Mouse (Mus musculus): ENCODE measurements around the gene Cdc25b. TPM values are rescaled to one million over a fixed set of nuclear protein-coding genes. Genes with fewer than 3 reads are reported as not detected.
"Not testable (repeated sequence)": the region's sequence is repeated elsewhere in the genome, so short reads cannot be mapped to it uniquely, and the experiment has no call there.

Gene Cdc25b
- polyA plus RNA-seq, 1 experiment: 12.9 TPM

- H3K4me1 ChIP-seq (ENCODE audit: control insufficient read depth, insufficient read depth, low read length): peaks cover 3% of the 10 kb centered on the region; the same call in 1 of the 2 replicates
- no peaks in the 10 kb centered on the region for H3K27me3 ChIP-seq (replicated peaks; ENCODE audit: control insufficient read depth, insufficient read depth, low read length)
- H3K36me3 ChIP-seq (ENCODE audit: control insufficient read depth, insufficient read depth, low read length): no peaks in the 10 kb centered on the region
- 30% methylated on average over 5 of the region's 5 CpGs for WGBS
- no peak overlapping the region for H3K4me3 ChIP-seq (ENCODE audit: insufficient read depth, low read depth, low read length)
- H3K27ac ChIP-seq (ENCODE audit: insufficient read depth, low read depth, low read length): no peak overlapping the region
- TF ChIP-seq CTCF (conservative IDR thresholded peaks at IDR 0.05; ENCODE audit: insufficient read depth, insufficient read length, low read depth, low read length): no peak
- TF ChIP-seq POLR2A (IDR thresholded peaks at IDR 0.05; ENCODE audit: low read depth, low read length): no peak
- peak; percentile 37 for DNase-seq
These were observed 35.8 kb downstream of the Cdc25b start for GRCm38 (mm10) chr2:131222562-131222961.

DNA sequence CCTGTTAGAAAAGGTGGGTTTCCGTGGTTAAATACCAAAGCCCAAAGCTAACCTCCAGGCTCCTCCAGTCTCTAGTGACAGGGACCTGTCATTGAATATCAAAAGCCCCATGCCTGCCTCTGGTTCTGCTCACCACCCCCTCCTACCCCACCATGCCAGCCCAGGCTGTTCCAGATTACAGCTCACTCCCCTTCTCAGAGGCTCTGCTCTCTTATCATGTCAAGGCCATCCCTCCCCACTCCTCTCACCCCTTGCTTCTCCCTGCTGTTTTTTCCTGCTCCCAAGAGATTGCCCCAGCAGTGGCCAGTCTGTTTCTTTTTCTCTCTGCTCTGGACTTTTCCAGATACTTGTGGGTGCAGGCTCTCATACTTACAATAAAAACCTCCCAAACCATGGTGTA, 36.8 kb downstream of the Cdc25b start:
- H3K27me3 ChIP-seq (replicated peaks; ENCODE audit: control insufficient read depth, insufficient read depth, low read length): no peaks in the 10 kb centered on the region
- TF ChIP-seq POLR2A (IDR thresholded peaks at IDR 0.05; ENCODE audit: low read depth, low read length): no peak
- TF ChIP-seq CTCF (conservative IDR thresholded peaks at IDR 0.05; ENCODE audit: insufficient read depth, insufficient read length, low read depth, low read length): no peak
- H3K4me3 ChIP-seq (ENCODE audit: insufficient read depth, low read depth, low read length): no peak overlapping the region
- WGBS: 83% methylated on average over 1 of the region's 1 CpGs
- no peak overlapping the region for H3K27ac ChIP-seq (ENCODE audit: insufficient read depth, low read depth, low read length)
- H3K4me1 ChIP-seq (ENCODE audit: control insufficient read depth, insufficient read depth, low read length): peaks cover 3% of the 10 kb centered on the region; the same call in 1 of the 2 replicates
- no peaks in the 10 kb centered on the region for H3K36me3 ChIP-seq (ENCODE audit: control insufficient read depth, insufficient read depth, low read length)
- no peak for DNase-seq

- H3K4me3 ChIP-seq (ENCODE audit: insufficient read depth, low read depth, low read length): no peak overlapping the region
- WGBS: 42% methylated on average over 6 of the region's 6 CpGs
- peak overlapping the region; percentile 87 for H3K27ac ChIP-seq (ENCODE audit: insufficient read depth, low read depth, low read length)
- H3K36me3 ChIP-seq (ENCODE audit: control insufficient read depth, insufficient read depth, low read length): no peaks in the 10 kb centered on the region
- H3K4me1 ChIP-seq (ENCODE audit: control insufficient read depth, insufficient read depth, low read length): peaks cover 3% of the 10 kb centered on the region; the same call in 1 of the 2 replicates
- TF ChIP-seq POLR2A (IDR thresholded peaks at IDR 0.05; ENCODE audit: low read depth, low read length) (no peak), CTCF (conservative IDR thresholded peaks at IDR 0.05; ENCODE audit: insufficient read depth, insufficient read length, low read depth, low read length) (no peak)
- DNase-seq: peak; percentile 87
- H3K27me3 ChIP-seq (replicated peaks; ENCODE audit: control insufficient read depth, insufficient read depth, low read length): no peaks in the 10 kb centered on the region
These were observed 38.4 kb downstream of the Cdc25b start for GRCm38 (mm10) chr2:131225178-131225577.

DNA sequence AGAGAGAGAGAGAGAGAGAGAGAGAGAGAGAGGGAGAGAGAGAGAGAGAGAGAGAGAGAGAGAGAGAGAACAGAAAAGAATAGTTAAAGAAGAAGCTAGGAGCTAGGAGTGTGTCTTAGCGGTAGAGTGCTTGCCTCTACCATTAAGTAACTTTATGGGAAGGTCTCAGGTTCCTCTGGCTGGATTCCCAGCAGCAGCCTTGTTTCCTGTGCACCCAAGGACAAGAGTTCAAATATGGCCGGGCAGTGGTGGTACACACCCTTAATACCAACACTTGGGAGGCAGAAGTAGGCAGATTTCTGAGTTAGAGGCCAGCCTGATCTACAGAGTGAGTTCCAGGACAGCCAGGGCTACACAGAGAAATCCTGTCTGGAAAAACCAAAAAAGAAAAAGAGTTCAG, 39.9 kb downstream of the Cdc25b start:
- not testable (repeated sequence) for H3K27me3 ChIP-seq (replicated peaks; ENCODE audit: control insufficient read depth, insufficient read depth, low read length); H3K4me3 ChIP-seq (ENCODE audit: insufficient read depth, low read depth, low read length); H3K27ac ChIP-seq (ENCODE audit: insufficient read depth, low read depth, low read length); H3K36me3 ChIP-seq (ENCODE audit: control insufficient read depth, insufficient read depth, low read length); H3K4me1 ChIP-seq (ENCODE audit: control insufficient read depth, insufficient read depth, low read length)
- peak; percentile 56 for DNase-seq
- 9% methylated on average over 2 of the region's 2 CpGs for WGBS

- 96% methylated on average over 3 of the region's 3 CpGs for WGBS
- TF ChIP-seq CTCF (conservative IDR thresholded peaks at IDR 0.05; ENCODE audit: insufficient read depth, insufficient read length, low read depth, low read length) (no peak), POLR2A (IDR thresholded peaks at IDR 0.05; ENCODE audit: low read depth, low read length) (no peak)
- Histone ChIP-seq H3K27me3 (replicated peaks; ENCODE audit: control insufficient read depth, insufficient read depth, low read length) (no peaks in the 10 kb centered on the region), H3K27ac (ENCODE audit: insufficient read depth, low read depth, low read length) (no peak overlapping the region), H3K36me3 (ENCODE audit: control insufficient read depth, insufficient read depth, low read length) (no peaks in the 10 kb centered on the region), H3K4me1 (ENCODE audit: control insufficient read depth, insufficient read depth, low read length) (peaks cover 3% of the 10 kb centered on the region; the same call in 1 of the 2 replicates), H3K4me3 (ENCODE audit: insufficient read depth, low read depth, low read length) (no peak overlapping the region)
- DNase-seq: no peak
These were observed 40.5 kb downstream of the Cdc25b start for GRCm38 (mm10) chr2:131227243-131227642.

DNA sequence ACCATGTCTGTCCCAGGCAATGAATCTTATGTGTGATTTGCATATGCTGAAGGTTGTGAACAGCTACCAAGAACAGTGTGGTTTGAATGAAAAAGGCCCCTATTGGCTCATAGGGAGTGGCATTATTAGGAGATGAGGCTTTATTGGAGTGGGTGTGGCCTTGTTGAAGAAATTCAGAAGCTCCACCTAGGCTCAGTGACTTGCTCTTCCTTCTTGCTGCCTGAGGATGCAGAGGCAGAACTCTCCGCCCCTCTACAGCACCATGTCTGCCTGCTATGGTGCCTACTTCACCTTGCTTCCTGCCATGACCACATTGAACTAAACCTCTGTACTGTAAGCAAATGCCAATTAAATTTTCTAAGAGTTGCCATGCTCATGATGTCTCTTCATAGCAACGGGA, 45.8 kb downstream of the Cdc25b start:
- Histone ChIP-seq H3K4me3 (ENCODE audit: insufficient read depth, low read depth, low read length) (no peak overlapping the region), H3K27ac (ENCODE audit: insufficient read depth, low read depth, low read length) (no peak overlapping the region), H3K27me3 (replicated peaks; ENCODE audit: control insufficient read depth, insufficient read depth, low read length) (no peaks in the 10 kb centered on the region), H3K36me3 (ENCODE audit: control insufficient read depth, insufficient read depth, low read length) (no peaks in the 10 kb centered on the region), H3K4me1 (ENCODE audit: control insufficient read depth, insufficient read depth, low read length) (peaks cover 13% of the 10 kb centered on the region)
- TF ChIP-seq POLR2A (IDR thresholded peaks at IDR 0.05; ENCODE audit: low read depth, low read length) (no peak), CTCF (conservative IDR thresholded peaks at IDR 0.05; ENCODE audit: insufficient read depth, insufficient read length, low read depth, low read length) (no peak)
- WGBS: 79% methylated on average over 2 of the region's 2 CpGs
- no peak for DNase-seq

- peak; percentile 77 for TF ChIP-seq POLR2A (IDR thresholded peaks at IDR 0.05; ENCODE audit: low read depth, low read length)
- no peak for TF ChIP-seq CTCF (conservative IDR thresholded peaks at IDR 0.05; ENCODE audit: insufficient read depth, insufficient read length, low read depth, low read length)
- 13% methylated on average over 29 of the region's 29 CpGs for WGBS
- H3K27ac ChIP-seq (ENCODE audit: insufficient read depth, low read depth, low read length): peak within 1 kb of the TSS; percentile 84
- DNase-seq: peak; percentile 99
- H3K27me3 ChIP-seq (replicated peaks; ENCODE audit: control insufficient read depth, insufficient read depth, low read length): no peaks in the 10 kb centered on the region
- peaks cover 13% of the 10 kb centered on the region for H3K4me1 ChIP-seq (ENCODE audit: control insufficient read depth, insufficient read depth, low read length)
- H3K36me3 ChIP-seq (ENCODE audit: control insufficient read depth, insufficient read depth, low read length): no peaks in the 10 kb centered on the region
- H3K4me3 ChIP-seq (ENCODE audit: insufficient read depth, low read depth, low read length): peak within 1 kb of the TSS; percentile 68
These were observed 46.8 kb downstream of the Cdc25b start, which contains the start of gene Mavs for GRCm38 (mm10) chr2:131233307-131234126. Gene Mavs, plus strand, starts transcription at chr2:131234063.

Data from kidney, adult 2 months (tissue).